Mouse (Mus musculus): ENCODE measurements at regions not wholly inside any gene's neighbourhood (a gene's known extent, or its start where the extent isn't known, plus 50 kb on each side); places are given as distances from the start of the nearest gene placed in this dataset.

DNA sequence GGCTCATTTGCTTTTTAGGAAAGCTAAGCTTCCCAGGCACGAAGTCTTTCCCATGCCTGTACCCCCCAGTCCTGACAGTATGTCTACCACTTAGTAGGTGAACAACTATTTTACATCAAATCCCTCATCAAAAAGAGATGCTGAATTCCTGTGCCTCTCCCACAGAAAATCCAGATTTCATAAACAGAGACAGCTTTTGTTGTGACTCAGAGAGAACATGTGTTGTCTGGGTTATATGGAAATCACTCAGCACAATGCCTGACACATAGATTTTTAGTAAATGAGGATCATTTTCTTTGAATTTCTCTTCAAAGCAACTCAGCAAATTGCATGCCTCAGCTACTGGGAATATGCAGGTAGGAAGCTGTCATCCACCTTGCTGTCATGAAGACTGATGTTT, 193.5 kb downstream of the Usp46 start:
- no peak for TF ChIP-seq CTCF (IDR thresholded peaks at IDR 0.05; ENCODE audit: low read depth)
- TF ChIP-seq EP300 (IDR thresholded peaks at IDR 0.05; ENCODE audit: low read depth): no peak
